Mouse (Mus musculus): Measurements from ENCODE around the gene Gm49661.

The Gm49661 gene

GRCm38 (mm10) chr8:84934860-84935259 lies 34.4 kb downstream of the Gm49661 start:
- peak; percentile 36 for DNase-seq (ENCODE audit: low spot score)

GRCm38 (mm10) chr8:84933767-84934559 lies 35.3 kb downstream of the Gm49661 start:
- DNase-seq (ENCODE audit: low spot score), result peak; percentile 43

- no peak for DNase-seq (ENCODE audit: low spot score)
Observed at GRCm38 (mm10) chr8:84930582-84930981, 38.7 kb downstream of the Gm49661 start.

DNA sequence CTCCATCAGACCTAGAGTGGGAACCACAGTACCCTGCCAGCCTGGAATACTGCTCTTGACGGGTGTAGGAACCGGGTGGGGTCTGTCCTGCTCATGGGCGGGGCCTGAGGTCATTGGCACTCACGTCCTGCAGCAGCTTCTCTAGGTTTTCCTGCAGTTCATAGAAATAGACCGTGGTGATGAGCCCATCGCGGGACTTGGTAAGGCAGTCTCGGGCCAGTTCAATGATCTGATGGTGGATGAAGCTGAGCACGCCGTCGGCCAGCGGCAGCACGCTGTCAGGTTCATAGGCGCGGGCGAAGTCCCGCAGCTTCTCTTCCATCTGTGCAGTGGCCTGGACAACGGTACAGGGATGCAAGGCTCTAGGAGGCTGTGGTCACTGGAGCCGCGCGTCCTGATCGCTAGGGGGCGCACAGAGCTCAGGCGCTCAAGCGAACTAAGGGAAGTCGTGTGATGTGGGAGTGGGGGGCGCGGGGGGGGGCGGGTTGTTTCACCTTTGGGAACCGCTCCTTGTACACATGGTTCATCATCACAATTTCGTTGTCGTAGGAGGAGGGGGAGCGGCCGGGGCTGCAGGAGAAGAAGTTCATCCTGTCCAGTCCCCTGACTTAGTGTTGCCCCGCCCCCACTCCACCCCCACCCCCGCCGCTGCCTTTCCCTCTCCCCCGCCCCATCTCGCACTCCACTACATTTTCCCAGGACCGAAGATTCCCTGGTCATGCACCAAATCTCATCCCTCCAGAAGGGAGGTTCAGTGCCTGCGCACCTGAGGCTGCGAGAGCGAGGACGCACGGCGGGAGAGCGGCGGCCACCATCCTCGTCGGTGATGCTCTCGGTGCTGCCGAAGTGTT lies 40.6 kb downstream of the Gm49661 start:
- peak; percentile 75 for DNase-seq (ENCODE audit: low spot score)

GRCm38 (mm10) chr8:84927513-84927912 lies 41.7 kb downstream of the Gm49661 start:
- no peak for DNase-seq (ENCODE audit: low spot score)

GRCm38 (mm10) chr8:84925557-84925956 lies 43.7 kb downstream of the Gm49661 start:
- no peak for DNase-seq (ENCODE audit: low spot score)

DNA sequence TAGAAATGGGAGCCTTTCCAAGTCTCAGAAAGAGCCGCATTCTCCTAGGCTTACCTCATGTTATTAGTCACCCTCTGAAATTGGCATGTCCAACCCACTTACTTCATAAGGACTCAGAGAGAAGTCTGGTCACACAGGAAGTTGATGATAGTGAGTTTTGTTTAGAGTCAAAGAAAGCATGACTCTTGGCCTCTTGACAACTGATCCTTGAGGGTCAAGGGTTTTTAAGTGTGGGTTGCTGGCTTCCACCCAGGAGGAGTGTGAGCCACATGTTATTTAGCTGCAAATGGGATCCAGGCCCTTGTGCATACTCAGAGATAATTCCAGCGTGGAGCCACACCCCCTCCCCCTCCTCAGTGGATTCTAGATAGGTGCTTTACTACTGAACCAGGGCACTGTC lies 47.6 kb downstream of the Gm49661 start:
- no peak for DNase-seq (ENCODE audit: low spot score)

GRCm38 (mm10) chr8:84918646-84919045 lies 50.6 kb downstream of the Gm49661 start:
- DNase-seq (ENCODE audit: low spot score), result no peak

GRCm38 (mm10) chr8:84917781-84918180 lies 51.5 kb downstream of the Gm49661 start:
- no peak for DNase-seq (ENCODE audit: low spot score)
